Mouse (Mus musculus) neural tube, embryonic 15.5 days (tissue): ENCODE data around the gene Pdcd11. TPM values are rescaled to one million over a fixed set of nuclear protein-coding genes. Genes with fewer than 3 reads are reported as not detected.

Experiments used
- ATAC-seq: fragments of 200-750 bp; cut with Nextera tagmentation; 2 replicates; pipeline ENCODE4 v1.8.0; 2017; ENCODE audit warnings: mild to moderate bottlenecking, moderate TSS enrichment, moderate library complexity; ENCODE audit not compliant: low FRiP score
- H3K27ac ChIP-seq: fragments of 300-500 bp; sonication (generic); replicated peaks from 2 replicates; pipeline ENCODE4 v1.5.1; 2015; ENCODE audit warnings: mild to moderate bottlenecking, inconsistent platforms
- H3K27me3 ChIP-seq: fragments of 300-500 bp; sonication (generic); replicated peaks from 2 replicates; pipeline ENCODE4 v1.6.1; 2015; ENCODE audit warnings: inconsistent platforms
- H3K36me3 ChIP-seq: fragments of 300-500 bp; sonication (generic); 2 replicates; pipeline ENCODE4 v1.6.1; 2015; ENCODE audit warnings: inconsistent platforms
- H3K4me1 ChIP-seq: fragments of 300-500 bp; sonication (generic); 2 replicates; pipeline ENCODE4 v1.6.1; 2015; ENCODE audit warnings: inconsistent platforms
- H3K4me2 ChIP-seq: fragments of 300-500 bp; sonication (generic); 2 replicates; pipeline ENCODE4 v1.6.1; 2015; ENCODE audit warnings: inconsistent platforms, mild to moderate bottlenecking, moderate library complexity
- H3K4me3 ChIP-seq: fragments of 300-500 bp; sonication (generic); replicated peaks from 2 replicates; pipeline ENCODE4 v1.5.1; 2015; ENCODE audit warnings: mild to moderate bottlenecking, inconsistent platforms
- H3K9ac ChIP-seq: fragments of 300-500 bp; sonication (generic); replicated peaks from 2 replicates; pipeline ENCODE4 v1.6.1; 2015; ENCODE audit warnings: mild to moderate bottlenecking, inconsistent platforms
- H3K9me3 ChIP-seq: fragments of 300-500 bp; sonication (generic); replicated peaks from 2 replicates; pipeline ENCODE4 v1.6.1; 2016; ENCODE audit warnings: inconsistent platforms
- WGBS: fragments of 180-500 bp; shearing (Covaris S2); methylation state at CpG from one replicate; pipeline ENCODE4 v1.1.7; 2015; ENCODE audit warnings: mixed read lengths; 5-methylcytosine and 5-hydroxymethylcytosine counted together
- polyA plus RNA-seq: library from polyadenylated mRNA; unstranded; fragments of >200 nt; fragmentation: Nextera tagmentation; extraction: Ambion mirVana; gene quantifications from 2 replicates; pipeline ENCODE4 v1.2.1, GENCODE M21; 2015

Gene Pdcd11
- polyA plus RNA-seq, 1 experiment from 2014 or later, result 4.8 TPM

DNA sequence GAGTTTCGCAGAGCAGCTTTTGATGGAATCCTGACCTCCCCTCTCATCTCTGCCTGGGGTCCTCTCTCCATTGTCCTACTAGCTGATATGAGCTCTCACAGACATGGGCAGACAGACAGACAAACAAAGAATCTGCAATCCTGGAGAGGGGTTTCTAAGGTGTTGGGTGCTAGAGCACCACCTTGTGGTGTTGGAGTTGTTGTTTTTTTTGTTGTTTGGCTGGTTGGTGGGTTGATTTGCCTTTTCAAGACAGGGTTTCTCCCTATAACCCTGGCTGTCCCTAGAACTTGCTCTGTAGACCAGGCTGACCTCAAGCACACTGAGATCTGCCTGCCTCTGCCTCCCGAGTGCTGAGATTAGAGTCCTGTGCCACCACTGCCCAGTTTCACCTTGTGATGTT, 84.9 kb downstream of the Pdcd11 start:
- no peaks in the 10 kb centered on the region for H3K9me3 ChIP-seq
- H3K4me1 ChIP-seq, result peaks cover 19% of the 10 kb centered on the region
- H3K9ac ChIP-seq, result no peak overlapping the region
- peaks cover 7% of the 10 kb centered on the region; the same call in 1 of the 2 replicates for H3K27me3 ChIP-seq
- no peak overlapping the region for H3K4me2 ChIP-seq
- 69% methylated on average over 2 of the region's 2 CpGs for WGBS
- H3K27ac ChIP-seq, result no peak overlapping the region
- ATAC-seq, result no peak
- no peaks in the 10 kb centered on the region for H3K36me3 ChIP-seq
- H3K4me3 ChIP-seq, result no peak overlapping the region

- Histone ChIP-seq H3K9ac (no peak overlapping the region), H3K27me3 (peaks cover 13% of the 10 kb centered on the region; the same call in 1 of the 2 replicates), H3K36me3 (no peaks in the 10 kb centered on the region), H3K4me3 (no peak overlapping the region), H3K27ac (no peak overlapping the region), H3K4me2 (no peak overlapping the region), H3K4me1 (peaks cover 24% of the 10 kb centered on the region), H3K9me3 (no peaks in the 10 kb centered on the region)
- no peak for ATAC-seq
- WGBS, result 47% methylated on average over 2 of the region's 2 CpGs
Measured at GRCm38 (mm10) chr19:47176916-47177505, 86.4 kb downstream of the Pdcd11 start.

- 20% methylated on average over 10 of the region's 10 CpGs for WGBS
- Histone ChIP-seq H3K27ac (peak overlapping the region; percentile 84; the same call in 1 of the 2 replicates), H3K27me3 (peaks cover 13% of the 10 kb centered on the region; the same call in 1 of the 2 replicates), H3K4me3 (peak overlapping the region; percentile 80), H3K9ac (no peak overlapping the region), H3K4me2 (peak overlapping the region; percentile 96), H3K9me3 (no peaks in the 10 kb centered on the region), H3K36me3 (no peaks in the 10 kb centered on the region), H3K4me1 (peaks cover 24% of the 10 kb centered on the region)
- 0 out of 2 replicates have a peak, but pooled peaks have one; percentile 45 for ATAC-seq
Measured at GRCm38 (mm10) chr19:47178001-47178400, 87.4 kb downstream of the Pdcd11 start.

DNA sequence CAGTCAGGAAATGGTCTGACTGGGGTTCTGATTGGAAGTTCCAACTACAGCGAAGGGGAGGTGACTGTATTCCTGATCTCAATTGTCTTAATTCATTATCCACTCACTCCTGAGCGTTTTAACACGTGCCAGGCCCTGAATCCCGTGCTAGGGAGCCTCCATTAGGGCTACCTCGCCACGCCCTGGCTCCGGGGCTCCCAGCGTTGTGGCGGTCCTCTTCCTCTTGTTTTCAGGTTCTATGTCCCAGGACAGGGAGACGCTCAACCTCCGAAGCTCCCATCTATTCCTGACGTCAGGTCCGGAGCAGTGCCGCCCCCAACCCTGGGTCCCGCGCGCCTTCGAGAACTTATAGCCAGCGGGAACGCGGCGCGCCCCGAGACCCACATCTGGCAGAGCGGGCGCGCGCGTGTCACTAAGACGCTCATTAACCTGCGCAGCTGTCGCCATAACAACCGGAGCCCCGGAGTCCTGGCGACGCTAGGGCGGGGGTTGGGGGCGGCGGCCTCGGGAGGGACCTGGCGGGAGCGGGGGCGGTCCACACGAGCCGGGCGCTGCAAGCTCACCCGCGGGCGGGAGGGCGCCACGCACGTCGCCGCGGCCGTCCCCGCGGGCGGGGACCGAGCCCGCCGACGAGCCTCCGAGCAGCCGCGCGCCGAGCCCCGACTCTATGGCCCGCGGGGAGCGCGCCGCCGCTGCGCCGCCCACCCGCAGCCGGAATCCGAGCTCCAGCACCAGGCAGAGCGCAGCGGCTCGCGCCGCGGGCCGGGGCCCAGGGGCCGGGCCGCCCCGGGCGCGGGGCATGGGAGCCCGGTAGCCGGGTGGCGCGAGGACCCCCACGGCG, 88.1 kb downstream of the Pdcd11 start, which contains the start of gene Neurl1a:
Gene Neurl1a, plus strand, starts transcription at position 390 of the 841 bp plus-strand sequence.
- Histone ChIP-seq H3K9ac (peak within 1 kb of the TSS; percentile 79), H3K27me3 (peaks cover 13% of the 10 kb centered on the region; the same call in 1 of the 2 replicates)

DNA sequence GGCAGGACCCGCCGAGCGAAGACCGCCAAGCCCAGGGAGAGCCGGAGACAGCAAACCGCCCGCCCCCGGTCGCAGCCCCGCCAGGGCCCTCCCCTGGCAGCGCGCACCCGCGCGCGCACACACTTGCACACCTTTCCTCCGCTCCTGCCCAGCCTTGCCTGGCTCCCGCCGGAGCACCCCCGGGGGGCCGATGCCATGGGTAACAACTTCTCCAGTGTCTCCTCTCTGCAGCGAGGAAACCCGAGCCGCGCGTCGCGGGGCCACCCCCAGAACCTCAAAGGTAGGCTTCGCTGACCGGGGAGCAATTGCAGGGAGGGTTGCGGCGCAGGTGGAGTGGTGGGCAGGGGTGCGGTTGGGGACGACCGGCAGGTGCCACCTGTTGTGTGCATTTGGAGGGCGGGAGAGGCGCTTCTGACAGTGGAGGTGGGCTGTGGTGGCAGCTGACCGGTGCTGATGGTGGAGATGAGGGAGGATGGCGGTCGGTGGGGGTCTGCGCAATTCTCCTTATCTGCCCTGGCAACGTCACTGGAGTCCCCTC, 88.8 kb downstream of the Pdcd11 start:
- peaks cover 13% of the 10 kb centered on the region; the same call in 1 of the 2 replicates for H3K27me3 ChIP-seq
- no peaks in the 10 kb centered on the region for H3K36me3 ChIP-seq
- H3K4me3 ChIP-seq, result peak overlapping the region; percentile 80
- peak overlapping the region; percentile 84 for H3K27ac ChIP-seq
- H3K4me2 ChIP-seq, result peak overlapping the region; percentile 96
- ATAC-seq, result peak; percentile 61
- H3K9ac ChIP-seq, result peak overlapping the region; percentile 79
- under 1% methylated on average over 25 of the region's 42 CpGs for WGBS
- H3K4me1 ChIP-seq, result peaks cover 26% of the 10 kb centered on the region
- H3K9me3 ChIP-seq, result no peaks in the 10 kb centered on the region

More for the DNA sequence above, 88.1 kb downstream of the Pdcd11 start, which contains the start of gene Neurl1a:
- Histone ChIP-seq H3K4me3 (peak within 1 kb of the TSS; percentile 80), H3K4me1 (peaks cover 24% of the 10 kb centered on the region), H3K9me3 (no peaks in the 10 kb centered on the region), H3K36me3 (no peaks in the 10 kb centered on the region), H3K4me2 (peak within 1 kb of the TSS; percentile 96), H3K27ac (peak within 1 kb of the TSS; percentile 84)
- WGBS, result under 1% methylated on average over 77 of the region's 98 CpGs
- ATAC-seq, result peak; percentile 73

DNA sequence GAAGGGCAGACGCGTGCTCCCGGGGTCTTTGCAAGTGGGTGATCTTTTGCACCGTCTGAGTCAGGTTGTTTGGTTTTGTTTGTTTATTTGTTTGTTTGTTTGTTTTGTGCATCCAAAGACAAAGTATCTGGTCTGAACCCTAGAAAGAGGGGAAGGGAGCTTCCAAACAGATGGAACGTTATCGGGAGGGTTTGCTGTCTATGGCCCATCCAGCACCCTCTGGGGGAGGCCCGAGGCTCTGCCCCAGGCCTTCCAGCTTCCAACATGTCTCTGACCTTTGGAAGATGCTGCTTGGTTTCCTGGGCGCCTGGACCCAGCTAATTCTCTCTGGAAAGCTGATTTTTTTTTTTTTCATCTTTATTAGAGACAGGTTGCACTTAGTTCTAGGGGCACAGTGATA, 89.4 kb downstream of the Pdcd11 start:
- H3K9me3 ChIP-seq, result no peaks in the 10 kb centered on the region
- peak overlapping the region; percentile 96 for H3K4me2 ChIP-seq
- no peak overlapping the region for H3K27ac ChIP-seq
- H3K4me3 ChIP-seq, result peak overlapping the region; percentile 80
- 12% methylated on average over 8 of the region's 8 CpGs for WGBS
- ATAC-seq, result no peak
- H3K27me3 ChIP-seq, result peaks cover 13% of the 10 kb centered on the region; the same call in 1 of the 2 replicates
- H3K4me1 ChIP-seq, result peaks cover 30% of the 10 kb centered on the region
- H3K36me3 ChIP-seq, result no peaks in the 10 kb centered on the region
- peak overlapping the region; percentile 79 for H3K9ac ChIP-seq

Other genes with a start within 250 kb of the Pdcd11 start
- gene Ina, start 76.1 kb upstream of the Pdcd11 start, polyA plus RNA-seq, result 385 and 491 TPM in 2 replicates
- 72.1 and 78.5 TPM in 2 replicates for gene Nt5c2, start 75.6 kb upstream of the Pdcd11 start, polyA plus RNA-seq
- 31.0 and 34.5 TPM in 2 replicates for gene Pcgf6, start 39.9 kb upstream of the Pdcd11 start, polyA plus RNA-seq
- 4.9 and 5.6 TPM in 2 replicates for gene Taf5, start 23.0 kb upstream of the Pdcd11 start, polyA plus RNA-seq
- 1,500 and 1,925 TPM in 2 replicates for gene Usmg5, start 121 bp upstream of the Pdcd11 start, polyA plus RNA-seq
- 1.3 and 3.0 TPM in 2 replicates for gene Calhm2, start 47.5 kb downstream of the Pdcd11 start, polyA plus RNA-seq
- gene Calhm1, start 53.5 kb downstream of the Pdcd11 start, polyA plus RNA-seq, result not detected in 2 replicates
- 0.18 TPM in 1 of 2 replicates, not detected in the other for gene Calhm3, start 67.0 kb downstream of the Pdcd11 start, polyA plus RNA-seq
- 13.7 and 15.4 TPM in 2 replicates for gene Neurl1a, start 88.1 kb downstream of the Pdcd11 start, polyA plus RNA-seq